Mouse (Mus musculus) right cerebral cortex, adult 18-20 months (tissue): ENCODE data around the gene Cdc123.
"Not testable (repeated sequence)": the region's sequence is repeated elsewhere in the genome, so short reads cannot be mapped to it uniquely, and the experiment has no call there.

Source experiments
- DNase-seq: peaks from one replicate; pipeline ENCODE4 v3.0.0; 2022; ENCODE audit warnings: mixed read lengths

Cdc123 gene

GRCm38 (mm10) chr2:5844873-5845631, at the start of gene Cdc123, which contains the start of gene Nudt5:
TSS of gene Cdc123 (minus strand) at chr2:5845164.
TSS of gene Nudt5 (plus strand) at chr2:5845019.
- peak; percentile 93 for DNase-seq

GRCm38 (mm10) chr2:5894296-5894695, 49.3 kb upstream of the Cdc123 start:
- no peak for DNase-seq

- DNase-seq: peak; percentile 57
Measured at GRCm38 (mm10) chr2:5889412-5889811, 44.4 kb upstream of the Cdc123 start.

GRCm38 (mm10) chr2:5888865-5889264, 43.9 kb upstream of the Cdc123 start:
- no peak for DNase-seq

- no peak for DNase-seq
Measured at GRCm38 (mm10) chr2:5877446-5877845, 32.5 kb upstream of the Cdc123 start.

GRCm38 (mm10) chr2:5869746-5870145, 24.8 kb upstream of the Cdc123 start:
- no peak for DNase-seq

GRCm38 (mm10) chr2:5867681-5868080, 22.7 kb upstream of the Cdc123 start:
- no peak for DNase-seq

- DNase-seq: no peak
Measured at GRCm38 (mm10) chr2:5862834-5863233, 17.9 kb upstream of the Cdc123 start, which contains the start of gene Gm13199. TSS of gene Gm13199 (minus strand) at chr2:5862934.

GRCm38 (mm10) chr2:5851866-5852265, 6.9 kb upstream of the Cdc123 start:
- DNase-seq: no peak

GRCm38 (mm10) chr2:5851116-5851515, 6.2 kb upstream of the Cdc123 start:
- DNase-seq: no peak

- DNase-seq: no peak
Measured at GRCm38 (mm10) chr2:5845826-5846225, 862 bp upstream of the Cdc123 start.

GRCm38 (mm10) chr2:5844181-5844872, 637 bp downstream of the Cdc123 start:
- DNase-seq: no peak

GRCm38 (mm10) chr2:5840815-5841214, 4.1 kb downstream of the Cdc123 start:
- no peak for DNase-seq

GRCm38 (mm10) chr2:5825265-5825913, 19.6 kb downstream of the Cdc123 start:
- DNase-seq: no peak

GRCm38 (mm10) chr2:5824685-5825084, 20.3 kb downstream of the Cdc123 start:
- DNase-seq: no peak

GRCm38 (mm10) chr2:5824213-5824612, 20.8 kb downstream of the Cdc123 start:
- no peak for DNase-seq

GRCm38 (mm10) chr2:5822449-5822848, 22.5 kb downstream of the Cdc123 start:
- DNase-seq: no peak

GRCm38 (mm10) chr2:5821264-5821663, 23.7 kb downstream of the Cdc123 start:
- DNase-seq: no peak

GRCm38 (mm10) chr2:5811235-5811782, 33.7 kb downstream of the Cdc123 start:
- DNase-seq: no peak

- DNase-seq: no peak
Measured at GRCm38 (mm10) chr2:5810036-5810718, 34.8 kb downstream of the Cdc123 start.

GRCm38 (mm10) chr2:5806201-5806600, 38.8 kb downstream of the Cdc123 start:
- DNase-seq: not testable (repeated sequence)

- DNase-seq: no peak
Measured at GRCm38 (mm10) chr2:5805228-5805627, 39.7 kb downstream of the Cdc123 start.
